ENCODE assay signal across 8 mouse cellular contexts in genomic region chr3:88467116-88467824, GRCm38 (mm10). TPM values are rescaled to one million over a fixed set of nuclear protein-coding genes. Genes with fewer than 3 reads are reported as not detected.
DNase-seq lines count a peak whose midpoint lies in the region; ATAC-seq and TF ChIP-seq lines count a peak whose summit lies in the region.

No protein-coding gene starts in this region.

- DNase-seq in brain, adult 2 months (ENCODE audit: low read depth, low spot score) = peak; percentile 92
- peak; percentile 94 for DNase-seq in kidney, postnatal 0 days (ENCODE audit: low spot score)
- DNase-seq in liver, embryonic 11.5 days (ENCODE audit: low spot score) = peak; percentile 81
- peak; percentile 78 to 85 for DNase-seq in spleen, postnatal 36 days (ENCODE audit: low spot score in 2 of 2)

- no peaks in the 10 kb centered on the region for H3K9me3 ChIP-seq in heart, embryonic 14.5 days (ENCODE audit: control insufficient read depth, low read length)
- H3K9me3 ChIP-seq in kidney, postnatal 0 days (replicated peaks; ENCODE audit: low read length) = no peaks in the 10 kb centered on the region
- no peaks in the 10 kb centered on the region for H3K9me3 ChIP-seq in liver, embryonic 11.5 days (ENCODE audit: control insufficient read depth, low read length)

- H3ac ChIP-seq in C2C12 (ENCODE audit: control insufficient read depth, insufficient read length, low read depth) = no peak overlapping the region
- no peak overlapping the region for H3ac ChIP-seq in myocyte (ENCODE audit: control insufficient read depth, insufficient read length)

- H3K4me3 ChIP-seq in C2C12 (ENCODE audit: insufficient read depth, poor library complexity, severe bottlenecking) (no peak overlapping the region), myocyte (no peak overlapping the region)
- no peak overlapping the region for H3K4me3 ChIP-seq in embryonic fibroblast, embryonic 13.5 days (ENCODE audit: insufficient read depth, low read length)
- H3K4me3 ChIP-seq in heart, embryonic 14.5 days (ENCODE audit: control insufficient read depth in 1 of 2, insufficient read depth in 1 of 2, low read depth in 1 of 2, low read length in 2 of 2) = no peak overlapping the region
- no peak overlapping the region for H3K4me3 ChIP-seq in kidney, postnatal 0 days (replicated peaks; ENCODE audit: low read depth, low read length)
- no peak overlapping the region for H3K4me3 ChIP-seq in liver, embryonic 11.5 days (ENCODE audit: low read depth, low read length)

- no peak overlapping the region for H3K27ac ChIP-seq in embryonic fibroblast, embryonic 13.5 days (ENCODE audit: insufficient read depth, low read length)
- H3K27ac ChIP-seq in heart, embryonic 14.5 days (replicated peaks in 1 of 2; ENCODE audit: control insufficient read depth in 1 of 2, insufficient read depth in 1 of 2, low read depth in 2 of 2, low read length in 2 of 2) = no peak overlapping the region
- no peak overlapping the region for H3K27ac ChIP-seq in kidney, postnatal 0 days
- H3K27ac ChIP-seq in liver, embryonic 11.5 days (ENCODE audit: low read depth, low read length) = no peak overlapping the region

- peak; percentile 74 for TF ChIP-seq CTCF in C2C12 (IDR thresholded peaks at IDR 0.05; ENCODE audit: control insufficient read depth, insufficient read depth, insufficient read length)
- peak; percentile 83 for TF ChIP-seq CTCF in embryonic fibroblast, embryonic 13.5 days (IDR thresholded peaks at IDR 0.05; ENCODE audit: borderline replicate concordance, insufficient read depth, low read length)
- peak; percentile 97 for TF ChIP-seq CTCF in kidney, postnatal 0 days (IDR thresholded peaks at IDR 0.05; ENCODE audit: low read depth)

- H3K9ac ChIP-seq in heart, embryonic 14.5 days (ENCODE audit: low read length) = peak overlapping the region; percentile 47; the same call in 1 of the 2 replicates
- H3K9ac ChIP-seq in kidney, postnatal 0 days (ENCODE audit: low read depth, low read length) = no peak overlapping the region
- no peak overlapping the region for H3K9ac ChIP-seq in liver, embryonic 11.5 days (ENCODE audit: low read depth, low read length)

- peak; percentile 66; the same call in 1 of the 2 replicates for ATAC-seq in heart, embryonic 14.5 days (ENCODE audit: insufficient number of reproducible peaks, insufficient read depth, low FRiP score, low read depth)
- peak; percentile 65; the same call in 1 of the 2 replicates for ATAC-seq in kidney, postnatal 0 days (replicated peaks; ENCODE audit: low FRiP score, low read depth)
- ATAC-seq in liver, embryonic 11.5 days (replicated peaks; ENCODE audit: low FRiP score) = peak; percentile 79

- 26% methylated on average over 16 of the region's 16 CpGs for WGBS in heart, embryonic 14.5 days
- WGBS in kidney, postnatal 0 days = 29% methylated on average over 16 of the region's 16 CpGs
- WGBS in liver, embryonic 11.5 days = 31% methylated on average over 16 of the region's 16 CpGs

- H3K4me1 ChIP-seq in embryonic fibroblast, embryonic 13.5 days (ENCODE audit: control insufficient read depth, insufficient read depth, low read length) = peaks cover 8% of the 10 kb centered on the region
- 0 out of 4 replicates have a peak, but pooled peaks cover 0 to 2% of the 10 kb centered on the region in 2 experiments for H3K4me1 ChIP-seq in heart, embryonic 14.5 days (ENCODE audit: control insufficient read depth in 2 of 2, insufficient read depth in 2 of 2, low read length in 2 of 2)
- 0 out of 2 replicates have a peak, but pooled peaks cover 2% of the 10 kb centered on the region for H3K4me1 ChIP-seq in kidney, postnatal 0 days (replicated peaks; ENCODE audit: insufficient read depth, low read length)
- H3K4me1 ChIP-seq in liver, embryonic 11.5 days (replicated peaks; ENCODE audit: control insufficient read depth, insufficient read depth, low read length) = no peaks in the 10 kb centered on the region; the same call in 1 of the 2 replicates

- H3K79me2 ChIP-seq in C2C12 (ENCODE audit: control insufficient read depth, insufficient read depth) = no peaks in the 10 kb centered on the region
- no peaks in the 10 kb centered on the region for H3K79me2 ChIP-seq in myocyte (ENCODE audit: control insufficient read depth, insufficient read depth)

- H3K79me3 ChIP-seq in C2C12 (ENCODE audit: low read depth) = no peaks in the 10 kb centered on the region

- TF ChIP-seq POLR2A in embryonic fibroblast, embryonic 13.5 days (IDR thresholded peaks at IDR 0.05; ENCODE audit: low read depth, low read length) = no peak
- TF ChIP-seq POLR2A in myocyte (IDR thresholded peaks at IDR 0.05; ENCODE audit: insufficient read length, low read depth) = no peak

- H3K27me3 ChIP-seq in C2C12 (ENCODE audit: control insufficient read depth, insufficient read depth, insufficient read length) (no peaks in the 10 kb centered on the region), myocyte (ENCODE audit: control insufficient read depth, insufficient read depth, insufficient read length) (no peaks in the 10 kb centered on the region)
- no peaks in the 10 kb centered on the region for H3K27me3 ChIP-seq in heart, embryonic 14.5 days (ENCODE audit: control insufficient read depth, insufficient read depth, low read length)
- H3K27me3 ChIP-seq in kidney, postnatal 0 days (ENCODE audit: insufficient read depth, low read length) = no peaks in the 10 kb centered on the region
- no peaks in the 10 kb centered on the region; the same call in 1 of the 2 replicates for H3K27me3 ChIP-seq in liver, embryonic 11.5 days (replicated peaks; ENCODE audit: control insufficient read depth, insufficient read depth, low read length)

- no peak overlapping the region for H3K4me2 ChIP-seq in heart, embryonic 14.5 days (ENCODE audit: low read length)
- no peak overlapping the region for H3K4me2 ChIP-seq in kidney, postnatal 0 days (ENCODE audit: low read length)
- H3K4me2 ChIP-seq in liver, embryonic 11.5 days = no peak overlapping the region
- peak overlapping the region; percentile 31 for H3K4me2 ChIP-seq in myocyte (ENCODE audit: low read depth)

- H3K36me3 ChIP-seq in C2C12 (ENCODE audit: control insufficient read depth, insufficient read depth) (no peaks in the 10 kb centered on the region), myocyte (ENCODE audit: control insufficient read depth, insufficient read depth) (no peaks in the 10 kb centered on the region)
- H3K36me3 ChIP-seq in heart, embryonic 14.5 days (ENCODE audit: control insufficient read depth, insufficient read depth, low read length) = no peaks in the 10 kb centered on the region
- no peaks in the 10 kb centered on the region for H3K36me3 ChIP-seq in kidney, postnatal 0 days (ENCODE audit: insufficient read depth, low read length)
- H3K36me3 ChIP-seq in liver, embryonic 11.5 days (ENCODE audit: control insufficient read depth, insufficient read depth, low read length) = no peaks in the 10 kb centered on the region

TF ChIP-seq in C2C12, 6 proteins besides CTCF, POLR2A, EP300 and RAD21 (continues in another document):
- TF ChIP-seq FOSL1 (IDR thresholded peaks at IDR 0.05; ENCODE audit: insufficient read depth, low read length, poor library complexity, severe bottlenecking) (no peak), USF1 (IDR thresholded peaks at IDR 0.05; ENCODE audit: low read depth) (no peak), MAX (IDR thresholded peaks at IDR 0.05) (no peak), MYOG (IDR thresholded peaks at IDR 0.05; ENCODE audit: control insufficient read depth, extremely low read depth, insufficient read length) (no peak), MYOD1 (IDR thresholded peaks at IDR 0.05; ENCODE audit: control insufficient read depth, insufficient read length, low read depth) (no peak)

TF ChIP-seq in myocyte, 11 proteins besides CTCF, POLR2A, EP300 and RAD21:
- no peak for TF ChIP-seq POLR2AphosphoS2 (IDR thresholded peaks at IDR 0.05; ENCODE audit: insufficient read length, low read depth)

RNA-seq across cellular contexts. Expression of gene Sema4a, which starts 6.3 kb away (rescaled TPM):
- polyA plus RNA-seq in C2C12 (2012; fragmentation: generic; extraction: Trizol) (0.69 TPM), myocyte (2012; fragmentation: generic; extraction: Trizol) (0.35 TPM)
- polyA plus RNA-seq in embryonic fibroblast, embryonic 13.5 days (2011; ENCODE audit: insufficient read length, low read depth, missing spikeins) = 0.25 and 0.63 TPM in 2 replicates
- 0.94 and 1.4 TPM in 2 replicates for polyA plus RNA-seq in heart, embryonic 14.5 days (2014; fragmentation: Nextera tagmentation; extraction: Ambion mirVana)
- polyA plus RNA-seq in kidney, postnatal 0 days (2015; fragmentation: Nextera tagmentation; extraction: Ambion mirVana) = 32.6 and 33.3 TPM in 2 replicates
- polyA plus RNA-seq in liver, embryonic 11.5 days (2014; fragmentation: Nextera tagmentation; extraction: Ambion mirVana) = 14.3 and 19.0 TPM in 2 replicates

RNA-seq across cellular contexts. Expression of gene Slc25a44, which starts 42.3 kb away (rescaled TPM):
- polyA plus RNA-seq in C2C12 (2012; fragmentation: generic; extraction: Trizol) (18.5 TPM), myocyte (2012; fragmentation: generic; extraction: Trizol) (19.3 TPM)
- 15.9 and 20.1 TPM in 2 replicates for polyA plus RNA-seq in embryonic fibroblast, embryonic 13.5 days (2011; ENCODE audit: insufficient read length, low read depth, missing spikeins)
- polyA plus RNA-seq in heart, embryonic 14.5 days (2014; fragmentation: Nextera tagmentation; extraction: Ambion mirVana) = 12.3 and 14.3 TPM in 2 replicates
- polyA plus RNA-seq in kidney, postnatal 0 days (2015; fragmentation: Nextera tagmentation; extraction: Ambion mirVana) = 17.1 and 17.7 TPM in 2 replicates
- 20.6 and 20.7 TPM in 2 replicates for polyA plus RNA-seq in liver, embryonic 11.5 days (2014; fragmentation: Nextera tagmentation; extraction: Ambion mirVana)

RNA-seq across cellular contexts. Expression of gene Lmna, which starts 42.5 kb away (rescaled TPM):
- polyA plus RNA-seq in C2C12 (2012; fragmentation: generic; extraction: Trizol) (1,441 TPM), myocyte (2012; fragmentation: generic; extraction: Trizol) (954 TPM)
- polyA plus RNA-seq in embryonic fibroblast, embryonic 13.5 days (2011; ENCODE audit: insufficient read length, low read depth, missing spikeins) = 401 and 426 TPM in 2 replicates
- 76.7 and 84.1 TPM in 2 replicates for polyA plus RNA-seq in heart, embryonic 14.5 days (2014; fragmentation: Nextera tagmentation; extraction: Ambion mirVana)
- polyA plus RNA-seq in kidney, postnatal 0 days (2015; fragmentation: Nextera tagmentation; extraction: Ambion mirVana) = 99.3 and 108 TPM in 2 replicates
- polyA plus RNA-seq in liver, embryonic 11.5 days (2014; fragmentation: Nextera tagmentation; extraction: Ambion mirVana) = 155 and 157 TPM in 2 replicates

RNA-seq across cellular contexts. Expression of gene Pmf1, which starts 57.1 kb away (rescaled TPM):
- polyA plus RNA-seq in C2C12 (2012; fragmentation: generic; extraction: Trizol) (117 TPM), myocyte (2012; fragmentation: generic; extraction: Trizol) (59.0 TPM)
- polyA plus RNA-seq in embryonic fibroblast, embryonic 13.5 days (2011; ENCODE audit: insufficient read length, low read depth, missing spikeins) = 24.4 and 29.9 TPM in 2 replicates
- polyA plus RNA-seq in heart, embryonic 14.5 days (2014; fragmentation: Nextera tagmentation; extraction: Ambion mirVana) = 94.3 and 95.5 TPM in 2 replicates
- polyA plus RNA-seq in kidney, postnatal 0 days (2015; fragmentation: Nextera tagmentation; extraction: Ambion mirVana) = 97.5 and 107 TPM in 2 replicates
- 153 and 165 TPM in 2 replicates for polyA plus RNA-seq in liver, embryonic 11.5 days (2014; fragmentation: Nextera tagmentation; extraction: Ambion mirVana)
